Mouse (Mus musculus) splenic B cell, adult 2 months (primary cell): Measurements from ENCODE around the gene Pcdh7.
"Not testable (repeated sequence)": the region's sequence is repeated elsewhere in the genome, so short reads cannot be mapped to it uniquely, and the experiment has no call there.

ENCODE experiments used
- DNase-seq: peaks from one replicate; pipeline ENCODE4 v3.0.0-alpha.2; 2011; ENCODE audit warnings: low read depth, low spot score
- H3K27me3 ChIP-seq: 2 replicates; pipeline ENCODE4 v1.6.1; 2012; ENCODE audit warnings: mild to moderate bottlenecking, low read length, moderate library complexity, mixed read lengths; ENCODE audit not compliant: control insufficient read depth, poor library complexity, insufficient read depth, severe bottlenecking
- H3K36me3 ChIP-seq: 2 replicates; pipeline ENCODE4 v1.6.1; 2012; ENCODE audit warnings: mild to moderate bottlenecking, low read length, moderate library complexity, mixed read lengths; ENCODE audit not compliant: control insufficient read depth, poor library complexity, insufficient read depth, severe bottlenecking

Gene Pcdh7

DNA sequence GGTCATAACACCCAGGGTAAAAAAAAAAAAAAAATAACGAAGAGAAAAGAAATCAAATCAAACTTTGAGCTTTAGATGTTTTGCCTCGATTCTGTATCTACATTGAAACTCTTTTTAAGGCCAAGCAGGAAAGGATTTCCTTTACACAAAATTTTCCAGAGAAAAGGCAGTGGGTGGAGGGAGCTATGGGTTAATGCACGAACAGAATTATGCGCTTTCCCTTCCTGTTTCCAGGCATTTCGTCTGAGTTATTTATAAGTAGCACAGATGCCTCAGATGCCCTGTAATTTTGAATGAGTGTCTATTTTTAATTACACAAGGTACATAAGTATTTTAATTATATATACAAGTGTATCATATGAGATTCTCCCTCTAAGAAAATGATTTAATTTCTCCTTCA is 436.2 kb downstream of the Pcdh7 start:
- H3K36me3 ChIP-seq = no peaks in the 10 kb centered on the region
- no peaks in the 10 kb centered on the region for H3K27me3 ChIP-seq
- DNase-seq = no peak

- no peak for DNase-seq
- no peaks in the 10 kb centered on the region for H3K27me3 ChIP-seq
- no peaks in the 10 kb centered on the region for H3K36me3 ChIP-seq
Measured at GRCm38 (mm10) chr5:58172218-58172617, 454.5 kb downstream of the Pcdh7 start.

DNA sequence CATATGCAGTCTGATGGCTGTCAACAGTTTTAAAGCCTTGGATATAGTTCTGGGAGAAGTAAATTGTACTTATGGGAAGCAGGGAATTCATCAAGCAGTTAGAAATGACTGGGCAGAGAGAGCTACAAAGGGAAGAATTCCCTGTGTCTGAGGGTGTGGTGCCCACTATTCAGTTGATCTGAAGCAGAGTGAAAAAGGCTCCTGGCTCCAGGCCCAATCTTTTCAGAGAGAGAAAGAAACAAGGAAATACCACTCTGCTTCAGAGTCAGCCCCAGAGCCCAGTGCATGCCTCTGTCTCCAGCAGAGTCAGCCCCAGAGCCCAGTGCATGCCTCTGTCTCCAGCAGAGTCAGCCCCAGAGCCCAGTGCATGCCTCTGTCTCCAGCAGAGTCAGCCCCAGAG is 456.6 kb downstream of the Pcdh7 start:
- not testable (repeated sequence) for H3K27me3 ChIP-seq, H3K36me3 ChIP-seq, DNase-seq

GRCm38 (mm10) chr5:58175532-58175931 is 457.8 kb downstream of the Pcdh7 start:
- Histone ChIP-seq H3K36me3 (no peaks in the 10 kb centered on the region), H3K27me3 (no peaks in the 10 kb centered on the region)
- no peak for DNase-seq
